Mouse (Mus musculus) heart, postnatal 4 days (tissue): Measurements from ENCODE around the gene Ugt1a6b. TPM values are rescaled to one million over a fixed set of nuclear protein-coding genes. Genes with fewer than 3 reads are reported as not detected.
"Not testable (repeated sequence)": the region's sequence is repeated elsewhere in the genome, so short reads cannot be mapped to it uniquely, and the experiment has no call there.

Experiments used
- DNase-seq: peaks from one replicate; pipeline ENCODE4 v3.0.0; 2021
- total RNA-seq, 2 experiments: library from RNA; stranded (reverse); gene quantifications; 2 replicates each; pipeline ENCODE4 v1.2.3; 2021

Gene Ugt1a6b
- total RNA-seq, 2 experiments from 2014 or later: 1.1 TPM; not detected in 1

- not testable (repeated sequence) for DNase-seq
These were observed 18.5 kb downstream of the Ugt1a6b start for GRCm38 (mm10) chr1:88121521-88121920.

- not testable (repeated sequence) for DNase-seq
These were observed 22.8 kb downstream of the Ugt1a6b start for GRCm38 (mm10) chr1:88125827-88126360.

- not testable (repeated sequence) for DNase-seq
These were observed 26.0 kb downstream of the Ugt1a6b start for GRCm38 (mm10) chr1:88129091-88129490.

- not testable (repeated sequence) for DNase-seq
These were observed 27.2 kb downstream of the Ugt1a6b start for GRCm38 (mm10) chr1:88130223-88130622.

- DNase-seq: no peak
These were observed 30.9 kb downstream of the Ugt1a6b start for GRCm38 (mm10) chr1:88133908-88134456.

GRCm38 (mm10) chr1:88134457-88135011 is 31.5 kb downstream of the Ugt1a6b start, which contains the start of gene Ugt1a6a:
TSS of gene Ugt1a6a (plus strand) at chr1:88134809.
- not testable (repeated sequence) for DNase-seq

- not testable (repeated sequence) for DNase-seq
These were observed 32.3 kb downstream of the Ugt1a6b start for GRCm38 (mm10) chr1:88135229-88135904.

GRCm38 (mm10) chr1:88136646-88137045 is 33.6 kb downstream of the Ugt1a6b start:
- DNase-seq: no peak

- no peak for DNase-seq
These were observed 34.2 kb downstream of the Ugt1a6b start for GRCm38 (mm10) chr1:88137264-88137663.

- DNase-seq: no peak
These were observed 35.1 kb downstream of the Ugt1a6b start for GRCm38 (mm10) chr1:88138145-88138544.

GRCm38 (mm10) chr1:88140492-88140891 is 37.4 kb downstream of the Ugt1a6b start:
- not testable (repeated sequence) for DNase-seq

GRCm38 (mm10) chr1:88143966-88144675 is 41.1 kb downstream of the Ugt1a6b start:
- peak; percentile 61 for DNase-seq

GRCm38 (mm10) chr1:88145278-88145677 is 42.2 kb downstream of the Ugt1a6b start:
- not testable (repeated sequence) for DNase-seq

- DNase-seq: not testable (repeated sequence)
These were observed 47.1 kb downstream of the Ugt1a6b start for GRCm38 (mm10) chr1:88150133-88150532.

GRCm38 (mm10) chr1:88158430-88158829 is 55.4 kb downstream of the Ugt1a6b start:
- DNase-seq: no peak

GRCm38 (mm10) chr1:88165711-88166110 is 62.7 kb downstream of the Ugt1a6b start, which contains the start of gene Ugt1a5:
TSS of gene Ugt1a5 (plus strand) at chr1:88166012.
- DNase-seq: no peak

GRCm38 (mm10) chr1:88172190-88172589 is 69.1 kb downstream of the Ugt1a6b start:
- DNase-seq: not testable (repeated sequence)

GRCm38 (mm10) chr1:88179657-88180056 is 76.6 kb downstream of the Ugt1a6b start:
- no peak for DNase-seq

GRCm38 (mm10) chr1:88186325-88186935 is 83.4 kb downstream of the Ugt1a6b start:
- no peak for DNase-seq

- no peak for DNase-seq
These were observed 89.1 kb downstream of the Ugt1a6b start for GRCm38 (mm10) chr1:88192136-88192535.

- no peak for DNase-seq
These were observed 92.6 kb downstream of the Ugt1a6b start for GRCm38 (mm10) chr1:88195687-88196086.

GRCm38 (mm10) chr1:88197443-88197842 is 94.4 kb downstream of the Ugt1a6b start:
- no peak for DNase-seq
